Mouse (Mus musculus) B cell, adult 62 days (primary cell): Measurements from ENCODE around the gene Fra10ac1. TPM values are rescaled to one million over a fixed set of nuclear protein-coding genes. Genes with fewer than 3 reads are reported as not detected.

Experiments used
- total RNA-seq: library from RNA; stranded (reverse); gene quantifications from 4 replicates; pipeline ENCODE4 v1.2.4, GENCODE M21; 2023

Gene Fra10ac1
- total RNA-seq = 20.0 to 23.1 TPM (median 21.6 TPM) in 4 replicates

DNA sequence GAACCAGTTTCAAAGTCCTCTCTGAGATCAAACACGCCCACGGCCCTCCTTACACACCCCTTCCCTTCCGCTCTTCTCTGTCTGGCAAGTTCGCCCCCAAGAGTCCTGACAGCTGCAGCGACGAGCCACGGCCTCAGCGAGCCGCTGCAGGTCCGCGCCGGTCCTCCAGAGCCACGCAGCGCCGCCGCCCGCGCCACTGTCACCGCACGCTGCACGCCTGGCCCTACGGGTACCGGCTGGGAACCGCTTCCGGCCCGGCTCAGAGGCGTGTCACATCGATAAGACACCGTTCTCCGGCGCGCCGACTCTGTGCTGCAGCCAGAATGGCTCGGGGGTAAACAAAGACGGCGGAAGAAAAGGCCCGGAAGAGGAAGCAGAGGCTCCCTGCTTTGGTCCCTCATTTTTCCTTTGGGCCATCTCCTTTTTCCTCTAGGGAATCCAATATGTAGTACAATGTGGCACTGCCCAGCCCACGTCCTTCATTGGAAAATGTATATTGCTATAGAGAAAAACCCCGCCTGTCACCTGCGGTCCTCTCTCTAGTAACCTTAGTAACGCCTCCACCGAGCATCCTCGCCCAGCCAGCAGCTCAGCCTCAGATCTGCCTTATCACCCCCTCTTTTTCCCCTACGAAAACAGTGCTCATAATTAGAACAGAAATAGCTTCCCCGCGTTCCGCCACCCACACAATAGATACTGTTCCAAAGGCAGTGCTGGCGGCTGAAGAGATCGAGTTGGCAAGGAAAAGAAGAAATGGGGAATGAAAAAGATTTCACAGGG lies at the start of gene Fra10ac1:
TSS of gene Fra10ac1 (minus strand) at position 252 of the 780 bp plus-strand sequence.

DNA sequence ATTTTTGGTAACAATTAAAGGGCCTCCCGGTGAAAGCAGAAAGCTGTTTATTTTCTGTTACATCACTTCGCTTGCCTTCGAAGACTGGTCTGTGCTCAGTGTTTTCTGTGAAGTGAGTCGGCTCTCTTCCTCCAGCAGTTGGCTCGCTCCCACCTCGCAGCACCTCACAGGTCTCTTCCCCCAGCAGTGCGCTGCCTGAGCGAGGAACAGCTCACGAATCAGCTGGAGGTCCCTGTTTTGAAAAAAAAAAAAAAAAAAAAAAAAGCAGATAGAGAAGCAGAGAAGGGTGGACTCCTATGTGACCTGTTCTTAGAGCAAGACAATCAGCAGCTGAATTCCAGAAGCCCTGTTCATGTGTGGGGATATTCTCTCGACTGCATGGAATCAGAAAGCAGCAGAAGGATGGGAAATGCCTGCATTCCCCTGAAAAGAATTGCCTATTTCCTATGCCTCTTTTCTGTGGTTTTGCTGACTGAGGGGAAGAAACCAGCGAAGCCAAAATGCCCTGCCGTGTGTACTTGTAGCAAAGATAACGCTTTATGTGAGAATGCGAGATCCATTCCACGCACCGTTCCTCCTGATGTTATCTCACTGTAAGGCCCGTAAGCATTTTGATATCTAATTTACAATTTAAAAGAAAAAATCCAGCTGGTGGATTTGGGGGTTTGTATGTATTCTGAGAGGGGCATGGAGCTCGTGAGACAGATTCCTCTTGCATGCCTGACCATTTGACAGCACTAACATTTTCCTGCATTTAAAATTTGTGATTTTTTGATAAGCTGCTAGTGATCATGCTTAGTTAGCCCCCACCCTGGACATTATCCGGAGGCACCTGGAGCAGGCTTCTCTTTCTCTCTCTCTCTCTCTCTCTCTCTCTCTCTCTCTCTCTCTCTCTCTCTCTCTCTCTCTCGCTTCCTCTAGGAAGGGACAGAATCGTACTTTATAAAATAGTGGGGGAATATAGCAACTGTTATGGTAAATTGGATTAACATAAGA lies 40.8 kb upstream of the Fra10ac1 start, which contains the start of gene Lgi1:
TSS of gene Lgi1 (plus strand) at position 32 of the 996 bp plus-strand sequence.

Other genes with a start within 250 kb of the Fra10ac1 start
- 38.5 to 50.9 TPM (median 47.8 TPM) in 4 replicates for gene Myof, start 180.6 kb downstream of the Fra10ac1 start, total RNA-seq
- gene Cep55, start 169.1 kb downstream of the Fra10ac1 start, total RNA-seq = 2.2 to 3.0 TPM (median 2.2 TPM) in 4 replicates
- not detected in 4 replicates for gene Ffar4, start 127.1 kb downstream of the Fra10ac1 start, total RNA-seq
- gene Rbp4, start 98.9 kb downstream of the Fra10ac1 start, total RNA-seq = not detected in 4 replicates
- not detected in 4 replicates for gene Pde6c, start 91.4 kb downstream of the Fra10ac1 start, total RNA-seq
- gene Lgi1, start 40.4 kb upstream of the Fra10ac1 start, total RNA-seq = not detected in 4 replicates
- gene Slc35g1, start 171.8 kb upstream of the Fra10ac1 start, total RNA-seq = 0.55 to 0.72 TPM (median 0.60 TPM) in 4 replicates